Mouse (Mus musculus) lung, postnatal 14 days (tissue): ENCODE results near the gene Gm9508.
"Not testable (repeated sequence)": the region's sequence is repeated elsewhere in the genome, so short reads cannot be mapped to it uniquely, and the experiment has no call there.

ENCODE experiments used
- DNase-seq: peaks from one replicate; pipeline ENCODE4 v3.0.0; 2021

Gm9508 gene

DNA sequence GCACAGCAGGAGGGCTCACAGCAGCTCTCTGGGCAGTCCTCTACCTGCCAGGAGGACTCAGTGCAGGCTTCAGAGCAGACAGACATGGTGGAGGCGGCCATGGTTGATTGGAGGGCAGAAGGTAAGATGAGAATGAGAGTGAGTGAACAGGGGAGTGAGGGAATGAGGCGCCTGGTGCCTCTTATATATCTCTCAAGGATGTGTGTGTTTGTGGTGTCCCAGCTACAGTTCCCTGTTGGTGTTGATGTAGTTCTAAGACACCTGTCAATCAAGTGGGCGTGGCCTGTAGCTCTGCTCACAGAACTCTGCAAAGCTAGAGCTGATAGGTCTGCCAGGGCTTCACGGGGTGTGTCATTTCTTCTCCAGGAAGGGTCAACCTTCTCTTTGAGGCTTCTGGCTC lies at the start of gene Gm9508:
Gene Gm9508, minus strand, starts transcription at position 101 of the 400 bp plus-strand sequence.
- no peak for DNase-seq

DNA sequence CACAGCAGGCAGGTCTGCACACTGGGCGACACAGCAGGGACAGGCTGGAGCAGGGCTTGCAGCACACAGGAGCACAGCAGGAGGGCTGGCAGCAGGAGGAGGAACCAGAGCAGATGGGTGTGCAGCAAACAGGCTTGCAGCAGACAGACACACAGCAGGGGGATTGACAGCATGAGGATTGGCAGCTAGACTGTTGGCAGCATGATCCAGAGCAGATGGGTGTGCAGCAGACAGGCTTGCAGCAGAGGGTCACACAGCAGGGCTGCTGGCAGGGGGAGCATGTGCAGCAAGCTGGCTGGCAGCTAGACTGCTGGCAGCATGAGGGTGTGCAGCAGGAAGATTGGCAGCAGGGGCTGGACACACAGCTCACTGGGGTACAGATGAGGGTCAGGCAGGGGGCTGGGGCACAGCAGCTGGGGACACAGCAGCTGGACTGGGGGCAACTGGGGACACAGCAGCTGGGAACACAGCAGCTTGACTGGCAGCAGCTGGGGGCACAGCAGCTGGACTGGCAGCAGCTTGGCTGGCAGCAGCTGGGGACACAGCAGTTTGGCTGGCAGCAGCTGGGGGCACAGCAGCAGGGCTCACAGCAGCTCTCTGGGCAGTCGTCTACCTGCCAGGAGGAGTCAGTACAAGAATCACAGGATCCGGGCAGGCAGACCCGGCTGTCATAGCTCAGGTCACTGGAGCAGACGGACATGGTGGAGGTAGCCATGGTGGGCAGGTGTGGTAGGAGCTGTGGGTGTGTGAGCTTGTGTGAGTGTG lies 45.1 kb upstream of the Gm9508 start, which contains the start of gene Gm18596:
Gene Gm18596, minus strand, starts transcription at position 715 of the 765 bp plus-strand sequence.
- DNase-seq, result not testable (repeated sequence)

DNA sequence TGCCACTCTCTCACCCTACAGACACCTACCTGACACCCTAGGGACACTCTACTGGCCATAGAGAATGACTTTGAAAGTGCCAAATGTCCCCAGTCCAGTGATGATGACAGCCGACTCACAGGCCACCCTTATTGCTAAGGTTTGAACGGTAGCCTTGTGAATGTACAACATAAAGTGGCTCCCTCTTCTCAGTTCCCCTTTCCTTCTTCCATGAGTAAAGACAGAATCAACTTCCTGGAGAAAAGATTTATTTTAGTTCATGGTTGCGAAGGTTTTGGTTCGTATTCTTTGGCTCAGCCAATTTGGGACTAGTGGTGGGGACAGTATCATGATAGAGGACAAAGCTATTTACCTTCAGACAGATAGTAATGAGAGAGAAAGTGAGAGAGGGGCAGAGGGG lies 41.9 kb upstream of the Gm9508 start:
- no peak for DNase-seq

DNA sequence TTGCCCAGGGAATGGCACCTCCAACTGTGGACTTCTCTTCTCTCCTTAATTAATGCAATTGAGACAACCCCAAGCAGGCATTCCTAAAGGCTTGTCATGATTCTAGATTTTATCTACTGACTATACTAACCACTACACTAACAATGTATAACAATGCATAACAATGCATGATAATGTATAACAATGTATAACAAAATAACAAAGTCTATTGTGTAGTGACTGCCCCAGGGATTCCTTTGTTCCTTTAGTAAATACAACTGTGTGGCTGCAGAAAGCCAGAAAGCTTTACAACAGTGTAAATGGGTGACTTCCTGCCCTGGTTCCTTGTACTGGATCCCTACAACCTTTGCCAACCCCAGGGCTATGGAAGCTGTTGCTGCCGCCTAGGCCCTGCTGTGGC lies 38.9 kb upstream of the Gm9508 start:
- no peak for DNase-seq

DNA sequence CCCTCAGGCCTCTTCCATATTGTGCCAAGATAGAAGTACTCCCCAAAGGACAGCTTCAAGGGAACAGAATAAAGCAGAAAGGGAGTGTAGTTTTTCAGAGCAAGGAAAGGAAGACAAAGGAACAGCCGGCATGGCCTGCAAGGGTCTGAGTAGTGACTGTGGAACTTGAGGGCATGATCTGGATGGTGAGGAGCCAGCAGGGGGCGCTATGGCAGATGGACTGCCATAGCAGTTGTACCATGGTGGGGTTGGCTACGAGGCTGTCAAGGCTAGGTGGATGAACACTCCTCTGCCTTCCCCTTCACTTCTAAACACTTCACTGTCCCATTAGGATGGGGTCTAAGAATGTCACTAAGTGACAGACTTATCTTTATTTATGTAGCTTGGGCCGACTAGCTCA lies 32.2 kb upstream of the Gm9508 start:
- peak; percentile 7 for DNase-seq

DNA sequence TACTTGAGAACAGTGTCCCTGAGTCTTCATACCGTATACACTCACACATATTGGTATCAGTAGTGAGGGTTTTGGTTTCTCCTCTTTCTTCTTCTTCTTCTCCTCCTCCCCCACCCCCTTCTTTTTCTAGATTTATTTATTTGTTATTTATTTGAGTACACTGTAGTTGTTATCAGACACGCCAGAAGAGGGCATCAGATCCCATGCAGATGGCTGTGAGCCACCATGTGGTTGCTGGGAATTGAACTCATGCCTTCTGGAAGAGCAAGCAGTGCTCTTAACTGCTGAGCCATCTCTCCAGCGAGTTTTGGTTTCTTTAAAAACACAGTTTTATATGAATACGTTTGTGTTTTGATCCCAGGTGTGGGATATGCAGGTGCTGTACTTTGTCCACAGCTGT lies 31.2 kb upstream of the Gm9508 start:
- DNase-seq, result no peak

DNA sequence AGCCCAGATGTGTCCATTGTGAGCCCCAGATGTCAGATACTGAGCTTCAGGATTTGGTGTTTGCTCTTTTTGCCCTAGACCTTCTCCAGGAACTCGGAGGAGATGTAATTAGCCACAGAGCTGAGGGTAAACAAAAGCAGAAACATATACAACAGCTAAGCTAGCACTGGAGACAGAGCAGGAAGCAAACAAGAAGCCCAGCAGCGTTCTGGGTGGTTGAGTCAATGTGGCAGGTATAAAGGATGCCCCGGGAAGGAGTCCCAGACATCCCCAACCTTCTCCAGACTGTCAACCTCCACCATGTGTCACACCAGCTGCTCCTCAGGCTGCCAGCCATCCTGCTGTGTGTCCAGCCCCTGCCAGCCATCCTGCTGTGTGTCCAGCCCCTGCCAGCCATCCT lies 29.2 kb upstream of the Gm9508 start, which contains the start of gene Gm10100:
Gene Gm10100, plus strand, starts transcription at position 301 of the 400 bp plus-strand sequence.
- DNase-seq, result no peak

DNA sequence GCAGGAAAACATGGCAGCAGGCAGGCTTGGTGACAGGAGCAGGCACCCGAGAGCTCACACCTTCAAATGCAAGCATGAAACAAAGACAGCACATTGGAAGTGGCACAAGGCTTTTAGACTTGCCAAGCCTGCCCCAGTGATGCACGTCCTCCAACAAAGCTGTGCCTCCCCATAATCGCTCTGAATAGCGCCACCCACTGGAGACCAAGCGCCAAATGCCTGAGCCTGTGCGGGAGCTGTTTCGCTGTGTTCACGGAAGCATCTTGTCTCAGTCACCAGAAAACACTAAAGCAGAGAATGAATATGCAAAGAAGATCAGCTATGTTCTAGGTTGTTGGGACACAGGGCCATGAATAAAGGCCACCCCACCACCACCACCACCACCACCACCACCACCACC lies 27.8 kb upstream of the Gm9508 start:
- no peak for DNase-seq

DNA sequence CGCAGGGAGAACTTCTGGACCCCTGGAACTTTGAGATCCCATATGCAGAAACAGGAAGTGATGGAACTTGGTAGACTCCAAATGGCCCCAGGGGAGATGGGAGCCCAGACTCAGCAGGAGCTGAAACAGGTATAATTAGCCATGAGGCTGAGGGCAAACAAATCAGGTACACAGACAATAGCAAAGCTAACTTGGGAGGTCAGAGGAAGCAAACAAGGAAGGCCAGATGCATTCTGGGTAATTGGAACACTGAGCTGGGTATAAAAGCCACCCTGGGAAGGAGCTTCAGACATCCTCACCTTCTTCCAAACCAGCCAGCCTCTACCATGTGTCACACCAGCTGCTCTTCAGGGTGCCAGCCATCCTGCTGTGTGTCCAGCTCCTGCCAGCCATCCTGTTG lies 23.3 kb upstream of the Gm9508 start, which contains the start of gene Krtap12-1:
Gene Krtap12-1, plus strand, starts transcription at position 301 of the 400 bp plus-strand sequence.
- not testable (repeated sequence) for DNase-seq

DNA sequence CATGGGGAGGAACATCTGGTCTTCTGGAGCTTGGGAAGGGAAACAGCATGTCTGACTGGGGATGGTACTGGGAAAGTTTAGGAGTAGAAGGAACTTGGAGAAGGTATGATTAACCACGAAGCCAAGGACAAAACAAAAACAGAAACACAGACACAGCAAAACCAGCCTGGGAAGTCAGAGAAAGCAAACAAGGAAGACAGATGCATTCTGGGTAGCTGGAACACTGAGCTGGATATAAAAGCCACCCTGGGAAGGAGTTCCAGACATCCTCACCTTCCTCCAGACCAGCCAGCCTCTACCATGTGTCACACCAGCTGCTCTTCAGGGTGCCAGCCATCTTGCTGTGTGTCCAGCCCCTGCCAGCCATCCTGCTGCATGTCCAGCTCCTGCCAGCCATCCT lies 18.5 kb upstream of the Gm9508 start, which contains the start of gene Gm10142:
Gene Gm10142, plus strand, starts transcription at position 301 of the 400 bp plus-strand sequence.
- DNase-seq, result no peak

DNA sequence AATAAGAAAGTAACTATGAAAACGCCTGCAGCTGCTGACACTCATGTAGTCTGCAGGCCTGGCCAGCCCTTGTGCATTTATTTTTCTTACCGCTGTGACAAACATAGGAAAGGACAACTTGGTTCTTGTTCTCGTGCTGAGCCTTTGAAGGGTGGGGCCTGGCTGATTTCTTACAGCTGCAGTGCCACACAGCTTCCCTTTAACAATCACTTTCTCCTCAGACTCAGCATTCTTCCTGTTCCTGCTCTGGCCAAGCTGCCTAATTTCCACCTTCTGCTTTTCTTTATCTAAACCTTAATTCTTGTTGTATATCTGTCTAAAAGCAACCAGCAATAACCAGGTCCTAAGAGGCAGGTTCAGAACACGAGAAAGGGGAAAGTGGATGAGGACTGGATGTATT lies 16.7 kb upstream of the Gm9508 start:
- no peak for DNase-seq

DNA sequence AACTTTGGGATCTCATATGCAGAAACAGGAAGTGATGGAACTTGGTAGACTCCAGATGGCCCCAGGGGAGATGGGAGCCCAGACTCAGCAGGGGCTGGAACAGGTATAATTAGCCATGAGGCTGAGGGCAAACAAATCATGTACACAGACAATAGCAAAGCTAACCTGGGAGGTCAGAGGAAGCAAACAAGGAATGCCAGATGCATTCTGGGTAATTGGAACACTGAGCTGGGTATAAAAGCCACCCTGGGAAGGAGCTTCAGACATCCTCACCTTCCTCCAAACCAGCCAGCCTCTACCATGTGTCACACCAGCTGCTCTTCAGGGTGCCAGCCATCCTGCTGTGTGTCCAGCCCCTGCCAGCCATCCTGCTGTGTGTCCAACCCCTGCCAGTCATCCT lies 14.1 kb upstream of the Gm9508 start, which contains the start of gene Gm10024:
Gene Gm10024, plus strand, starts transcription at position 301 of the 400 bp plus-strand sequence.
- DNase-seq, result not testable (repeated sequence)

DNA sequence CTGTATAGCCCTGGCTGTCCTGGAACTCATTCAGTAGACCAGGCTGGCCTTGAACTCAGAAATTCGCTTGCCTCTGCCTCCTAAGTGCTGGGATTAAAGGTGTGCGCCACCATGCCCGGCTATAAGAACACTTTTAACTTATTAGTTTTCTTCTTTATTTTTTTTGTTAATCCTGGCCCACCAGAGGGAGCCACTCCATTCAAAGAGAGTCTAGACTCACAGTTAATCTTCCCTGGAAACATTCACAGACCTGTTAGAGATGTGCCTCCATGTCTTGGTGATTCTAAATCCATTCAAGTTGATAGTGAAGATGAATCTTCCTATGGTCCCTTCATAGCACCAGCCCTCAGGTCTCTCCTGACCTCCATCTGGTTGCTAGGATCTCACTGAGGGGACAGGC lies 12.8 kb upstream of the Gm9508 start:
- no peak for DNase-seq

DNA sequence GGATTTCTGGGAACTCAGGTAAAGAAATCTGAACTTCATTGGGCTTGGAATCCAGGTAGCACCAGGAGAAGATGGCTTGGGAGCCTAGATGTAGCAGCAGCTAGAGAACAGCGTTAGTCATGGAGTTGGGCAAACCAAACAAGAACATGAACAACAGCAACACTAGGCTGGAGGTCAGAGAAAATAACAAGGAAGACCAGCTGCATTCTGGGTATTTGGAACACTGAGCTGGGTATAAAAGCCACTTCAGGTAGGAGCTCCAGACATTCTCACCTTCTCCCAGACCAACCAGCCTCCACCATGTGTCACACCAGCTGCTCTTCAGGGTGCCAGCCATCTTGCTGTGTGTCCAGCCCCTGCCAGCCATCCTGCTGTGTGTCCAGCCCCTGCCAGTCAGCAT lies 9.3 kb upstream of the Gm9508 start, which contains the start of gene Gm10272:
Gene Gm10272, plus strand, starts transcription at position 301 of the 400 bp plus-strand sequence.
- no peak for DNase-seq

DNA sequence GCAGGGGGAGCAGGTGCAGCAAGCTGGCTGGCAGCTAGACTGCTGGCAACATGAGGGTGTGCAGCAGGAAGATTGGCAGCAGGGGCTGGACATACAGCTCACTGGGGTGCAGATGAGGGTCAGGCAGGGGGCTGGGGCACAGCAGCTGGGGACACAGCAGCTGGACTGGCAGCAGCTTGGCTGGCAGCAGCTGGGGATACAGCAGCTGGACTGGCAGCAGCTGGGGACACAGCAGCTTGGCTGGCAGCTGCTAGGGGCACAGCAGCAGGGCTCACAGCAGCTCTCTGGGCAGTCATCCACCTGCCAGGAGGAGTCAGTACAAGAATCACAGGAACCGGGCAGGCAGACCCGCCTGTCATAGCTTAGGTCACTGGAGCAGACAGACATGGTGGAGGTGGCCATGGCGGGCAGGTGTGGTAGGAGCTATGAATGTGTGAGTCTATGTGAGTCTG lies 6.7 kb downstream of the Gm9508 start, which contains the start of gene Gm19402:
Gene Gm19402, minus strand, starts transcription at position 402 of the 452 bp plus-strand sequence.
- not testable (repeated sequence) for DNase-seq

DNA sequence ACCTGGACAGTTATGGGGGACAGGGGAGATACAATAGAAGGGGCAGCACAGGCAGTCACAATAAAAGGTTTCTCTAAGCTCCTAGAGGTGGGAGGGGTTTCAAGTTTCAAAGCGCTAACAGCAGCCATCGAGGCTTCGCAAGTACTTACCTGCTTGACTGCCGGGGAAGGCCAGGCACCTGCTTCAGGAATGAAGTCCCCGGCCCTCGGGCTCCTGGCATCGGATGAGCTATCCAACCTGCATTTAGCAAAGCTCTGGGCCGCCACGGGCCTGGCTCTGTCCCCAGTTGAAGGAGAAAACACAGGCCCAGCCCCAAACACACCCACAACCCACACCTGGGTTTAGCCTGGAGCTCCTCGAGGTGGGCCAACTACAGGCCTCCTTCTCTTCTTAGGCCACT lies 10.0 kb downstream of the Gm9508 start:
- DNase-seq, result no peak

DNA sequence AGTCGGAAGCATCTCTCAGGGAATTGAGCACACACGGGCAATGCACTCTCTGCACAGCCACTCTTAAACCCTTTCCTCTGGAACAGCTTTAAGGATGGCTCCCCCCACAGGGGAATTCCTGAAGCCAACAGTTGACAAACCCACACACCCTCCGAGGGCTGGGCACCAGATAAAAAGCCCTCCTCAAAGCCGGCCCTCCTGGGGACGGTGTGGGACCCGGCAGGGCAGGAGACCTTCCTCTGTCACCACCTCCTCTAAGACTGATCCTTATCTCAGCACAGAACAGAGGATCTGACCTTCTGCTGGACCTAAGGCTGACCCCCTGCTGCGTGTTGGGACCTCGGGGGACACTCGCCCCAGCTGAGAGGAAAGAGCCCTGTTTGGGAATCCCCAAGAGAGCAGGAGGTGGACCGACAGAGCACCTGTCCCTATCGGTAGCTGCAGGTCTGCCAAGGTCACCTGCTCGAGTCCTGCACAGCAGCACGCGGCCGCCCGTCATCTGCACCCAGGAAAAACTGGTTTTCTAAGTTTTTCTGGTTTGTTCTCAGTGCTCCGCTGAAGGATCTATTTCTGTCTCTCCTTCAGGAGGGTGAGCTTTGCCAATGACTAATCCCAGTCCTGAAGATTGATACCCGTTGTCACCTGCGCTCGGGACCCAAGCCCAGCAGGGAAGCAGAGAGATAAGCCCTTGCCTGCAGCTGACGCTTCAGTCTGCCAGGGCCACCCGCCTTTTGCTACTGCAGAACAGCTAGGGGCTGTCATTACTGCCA lies 11.0 kb downstream of the Gm9508 start, which contains the start of gene Tspear:
Gene Tspear, plus strand, starts transcription at position 675 of the 770 bp plus-strand sequence.
- DNase-seq, result no peak

DNA sequence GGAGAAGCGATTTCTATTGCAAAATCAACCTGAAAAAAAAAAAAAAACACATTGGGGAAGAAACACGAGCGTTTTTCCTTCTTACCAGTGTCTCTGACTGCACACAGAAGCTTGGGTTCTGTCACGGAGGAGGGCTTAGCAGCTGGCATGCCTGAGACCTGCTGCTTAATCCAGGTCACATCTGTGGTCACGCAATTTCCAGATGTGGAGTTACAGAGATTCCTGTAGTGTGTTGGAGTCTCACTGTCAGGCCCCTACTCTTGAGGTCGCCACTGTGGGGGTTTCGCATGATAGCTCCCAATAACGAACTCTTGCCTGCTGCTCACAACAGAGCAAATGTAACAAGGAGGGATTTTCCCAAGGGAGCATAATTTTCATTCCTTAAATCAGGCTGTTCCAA lies 12.9 kb downstream of the Gm9508 start:
- DNase-seq, result no peak

DNA sequence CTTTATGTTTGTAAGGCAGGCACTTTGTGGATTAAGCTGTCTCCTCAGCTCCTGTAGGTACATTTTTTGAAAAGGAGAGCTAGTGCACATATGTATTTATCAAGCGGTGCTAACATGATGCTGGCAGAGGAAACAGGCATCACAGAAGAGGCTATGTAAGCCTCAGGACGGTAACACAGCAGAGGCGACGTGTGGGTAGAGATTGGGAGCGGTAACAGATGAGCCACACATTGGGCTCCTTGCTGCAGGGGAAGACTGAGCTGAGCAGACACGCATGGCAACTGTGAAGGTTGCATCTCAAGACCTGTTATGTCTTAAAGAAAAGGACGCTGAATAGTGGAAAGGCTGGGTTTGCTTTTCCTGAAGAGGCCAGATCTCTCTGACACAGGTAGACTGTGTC lies 14.0 kb downstream of the Gm9508 start:
- no peak for DNase-seq

DNA sequence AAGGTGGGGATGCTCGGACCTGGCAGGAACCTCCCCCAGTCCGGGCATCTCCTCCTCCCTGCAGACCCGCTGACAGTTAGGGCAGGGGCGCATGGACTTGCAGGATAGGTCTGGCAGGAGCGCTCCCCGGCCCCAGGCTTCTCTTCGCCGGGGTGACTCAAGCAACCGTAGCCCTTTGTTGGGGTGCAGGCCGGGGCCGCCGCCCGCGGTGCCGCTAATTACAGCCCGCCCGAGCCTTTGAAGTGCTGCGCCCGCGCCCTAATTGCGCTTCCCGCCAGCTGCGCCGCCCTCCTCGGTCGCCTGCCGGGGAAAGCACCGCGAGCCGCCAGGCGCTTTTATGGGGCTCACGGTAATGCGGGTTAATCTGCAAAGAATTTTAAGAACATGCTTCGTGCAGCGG lies 19.5 kb downstream of the Gm9508 start:
- DNase-seq, result no peak

DNA sequence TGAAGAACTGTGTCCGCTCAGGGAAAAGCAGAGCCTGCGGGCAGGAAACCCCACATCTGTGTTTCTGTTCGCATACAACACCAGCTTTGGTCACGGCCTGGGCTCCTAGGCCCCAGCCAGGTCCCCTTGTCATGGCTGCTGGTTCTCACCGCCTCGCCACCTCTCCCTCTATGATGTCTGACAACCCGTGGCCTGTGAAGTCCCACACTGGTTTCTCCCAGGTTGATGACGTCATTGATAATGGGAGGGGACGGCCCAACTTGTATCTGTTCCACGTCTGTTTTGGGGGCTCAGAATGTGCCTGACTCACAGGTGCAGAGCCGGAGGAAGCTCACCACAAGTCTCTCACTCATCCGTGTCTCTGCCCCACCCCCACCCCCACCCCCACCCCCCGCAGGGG lies 23.3 kb downstream of the Gm9508 start:
- DNase-seq, result no peak

DNA sequence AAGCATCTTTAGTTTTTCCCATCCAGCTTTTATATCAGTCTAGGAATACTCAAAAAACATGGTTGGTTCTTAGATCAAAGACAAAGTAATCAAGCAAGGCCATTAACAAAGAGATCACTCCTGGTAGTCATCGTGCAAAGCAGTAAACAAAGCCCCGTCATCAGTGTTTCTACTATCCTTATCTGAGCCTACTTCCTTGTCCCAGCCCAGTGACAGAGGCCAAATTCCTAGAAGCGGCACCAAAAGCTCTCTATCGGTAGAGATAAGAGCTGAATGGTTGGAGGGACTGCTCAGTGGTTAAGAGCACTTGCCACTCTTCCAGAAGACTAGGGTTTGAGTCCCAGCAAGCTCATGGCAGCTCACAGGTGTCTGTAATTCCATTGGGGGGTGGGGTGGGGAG lies 25.5 kb downstream of the Gm9508 start:
- DNase-seq, result no peak

DNA sequence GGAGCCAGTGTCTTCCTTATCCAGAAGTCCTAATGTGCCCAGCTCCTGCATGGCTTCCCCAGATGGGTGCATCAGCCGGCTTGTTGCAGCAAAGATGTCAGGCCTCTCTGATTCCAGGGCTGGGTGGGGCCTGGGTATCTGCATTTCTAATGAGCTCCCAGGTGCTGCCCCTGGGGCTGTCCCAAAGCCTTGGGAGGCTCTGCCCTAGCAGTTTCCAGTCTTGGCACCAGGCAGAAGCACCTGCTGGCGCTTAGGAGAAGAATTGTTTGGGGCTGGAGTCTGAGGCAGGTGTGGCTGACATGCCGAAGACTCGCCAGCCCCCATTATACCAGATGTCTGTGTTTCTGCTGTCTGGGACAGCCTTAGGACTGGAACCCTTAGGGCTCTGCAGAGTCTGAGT lies 26.3 kb downstream of the Gm9508 start:
- no peak for DNase-seq
